Mouse (Mus musculus) neural tube, embryonic 15.5 days (tissue): ENCODE data around the gene Lsm11. TPM values are rescaled to one million over a fixed set of nuclear protein-coding genes. Genes with fewer than 3 reads are reported as not detected.

Experiments used
- ATAC-seq: fragments of 200-750 bp; cut with Nextera tagmentation; 2 replicates; pipeline ENCODE4 v1.8.0; 2017; ENCODE audit warnings: mild to moderate bottlenecking, moderate TSS enrichment, moderate library complexity; ENCODE audit not compliant: low FRiP score
- H3K27ac ChIP-seq: fragments of 300-500 bp; sonication (generic); replicated peaks from 2 replicates; pipeline ENCODE4 v1.5.1; 2015; ENCODE audit warnings: mild to moderate bottlenecking, inconsistent platforms
- H3K27me3 ChIP-seq: fragments of 300-500 bp; sonication (generic); replicated peaks from 2 replicates; pipeline ENCODE4 v1.6.1; 2015; ENCODE audit warnings: inconsistent platforms
- H3K36me3 ChIP-seq: fragments of 300-500 bp; sonication (generic); 2 replicates; pipeline ENCODE4 v1.6.1; 2015; ENCODE audit warnings: inconsistent platforms
- H3K4me1 ChIP-seq: fragments of 300-500 bp; sonication (generic); 2 replicates; pipeline ENCODE4 v1.6.1; 2015; ENCODE audit warnings: inconsistent platforms
- H3K4me2 ChIP-seq: fragments of 300-500 bp; sonication (generic); 2 replicates; pipeline ENCODE4 v1.6.1; 2015; ENCODE audit warnings: inconsistent platforms, mild to moderate bottlenecking, moderate library complexity
- H3K4me3 ChIP-seq: fragments of 300-500 bp; sonication (generic); replicated peaks from 2 replicates; pipeline ENCODE4 v1.5.1; 2015; ENCODE audit warnings: mild to moderate bottlenecking, inconsistent platforms
- H3K9ac ChIP-seq: fragments of 300-500 bp; sonication (generic); replicated peaks from 2 replicates; pipeline ENCODE4 v1.6.1; 2015; ENCODE audit warnings: mild to moderate bottlenecking, inconsistent platforms
- H3K9me3 ChIP-seq: fragments of 300-500 bp; sonication (generic); replicated peaks from 2 replicates; pipeline ENCODE4 v1.6.1; 2016; ENCODE audit warnings: inconsistent platforms
- WGBS: fragments of 180-500 bp; shearing (Covaris S2); methylation state at CpG from one replicate; pipeline ENCODE4 v1.1.7; 2015; ENCODE audit warnings: mixed read lengths; 5-methylcytosine and 5-hydroxymethylcytosine counted together
- polyA plus RNA-seq: library from polyadenylated mRNA; unstranded; fragments of >200 nt; fragmentation: Nextera tagmentation; extraction: Ambion mirVana; gene quantifications from 2 replicates; pipeline ENCODE4 v1.2.1, GENCODE M21; 2015

The Lsm11 gene
- 22.5 and 24.5 TPM in 2 replicates for polyA plus RNA-seq

GRCm38 (mm10) chr11:45944643-45945156, at the start of gene Lsm11:
TSS of gene Lsm11 (minus strand) at chr11:45944935.
- peaks cover 13% of the 10 kb centered on the region for H3K36me3 ChIP-seq
- under 1% methylated on average over 53 of the region's 55 CpGs for WGBS
- H3K4me2 ChIP-seq, result peak within 1 kb of the TSS; percentile 76
- H3K4me3 ChIP-seq, result peak within 1 kb of the TSS; percentile 89
- no peaks in the 10 kb centered on the region for H3K27me3 ChIP-seq
- peaks cover 23% of the 10 kb centered on the region for H3K4me1 ChIP-seq
- ATAC-seq, result peak; percentile 88
- H3K27ac ChIP-seq, result peak within 1 kb of the TSS; percentile 82
- no peaks in the 10 kb centered on the region for H3K9me3 ChIP-seq
- peak within 1 kb of the TSS; percentile 68 for H3K9ac ChIP-seq

- no peak overlapping the region for H3K27ac ChIP-seq
- H3K4me3 ChIP-seq, result no peak overlapping the region
- peaks cover 4% of the 10 kb centered on the region; the same call in 1 of the 2 replicates for H3K4me1 ChIP-seq
- peak overlapping the region; percentile 51 for H3K4me2 ChIP-seq
- no peaks in the 10 kb centered on the region for H3K27me3 ChIP-seq
- ATAC-seq, result no peak
- no peaks in the 10 kb centered on the region for H3K9me3 ChIP-seq
- no peak overlapping the region for H3K9ac ChIP-seq
- H3K36me3 ChIP-seq, result no peaks in the 10 kb centered on the region
- 57% methylated on average over 13 of the region's 13 CpGs for WGBS
These were observed 47.4 kb upstream of the Lsm11 start for GRCm38 (mm10) chr11:45992087-45992486.

GRCm38 (mm10) chr11:45991604-45992003, 46.9 kb upstream of the Lsm11 start:
- no peak for ATAC-seq
- H3K27me3 ChIP-seq, result no peaks in the 10 kb centered on the region
- no peak overlapping the region for H3K9ac ChIP-seq
- H3K36me3 ChIP-seq, result no peaks in the 10 kb centered on the region
- peak overlapping the region; percentile 51 for H3K4me2 ChIP-seq
- H3K27ac ChIP-seq, result no peak overlapping the region
- H3K9me3 ChIP-seq, result no peaks in the 10 kb centered on the region
- WGBS, result 10% methylated on average over 16 of the region's 16 CpGs
- H3K4me1 ChIP-seq, result peaks cover 4% of the 10 kb centered on the region; the same call in 1 of the 2 replicates
- H3K4me3 ChIP-seq, result no peak overlapping the region

GRCm38 (mm10) chr11:45980893-45981253, 36.1 kb upstream of the Lsm11 start:
- peak overlapping the region; percentile 87 for H3K4me2 ChIP-seq
- 39% methylated on average over 17 of the region's 19 CpGs for WGBS
- H3K9ac ChIP-seq, result peak overlapping the region; percentile 74
- peak overlapping the region; percentile 61 for H3K4me3 ChIP-seq
- H3K9me3 ChIP-seq, result 0 out of 2 replicates have a peak, but pooled peaks cover 5% of the 10 kb centered on the region
- peaks cover 11% of the 10 kb centered on the region; the same call in 1 of the 2 replicates for H3K4me1 ChIP-seq
- peak overlapping the region; percentile 76 for H3K27ac ChIP-seq
- ATAC-seq, result no peak
- H3K36me3 ChIP-seq, result no peaks in the 10 kb centered on the region
- H3K27me3 ChIP-seq, result no peaks in the 10 kb centered on the region

GRCm38 (mm10) chr11:45979946-45980892, 35.5 kb upstream of the Lsm11 start, which contains the start of gene Sox30:
TSS of gene Sox30 (plus strand) at chr11:45980310.
- H3K9ac ChIP-seq, result peak within 1 kb of the TSS; percentile 74
- H3K9me3 ChIP-seq, result 0 out of 2 replicates have a peak, but pooled peaks cover 5% of the 10 kb centered on the region
- peak within 1 kb of the TSS; percentile 76 for H3K27ac ChIP-seq
- 6% methylated on average over 75 of the region's 115 CpGs for WGBS
- peak within 1 kb of the TSS; percentile 61 for H3K4me3 ChIP-seq
- ATAC-seq, result peak; percentile 99
- H3K36me3 ChIP-seq, result no peaks in the 10 kb centered on the region
- H3K4me2 ChIP-seq, result peak within 1 kb of the TSS; percentile 87
- H3K4me1 ChIP-seq, result peaks cover 11% of the 10 kb centered on the region; the same call in 1 of the 2 replicates
- H3K27me3 ChIP-seq, result no peaks in the 10 kb centered on the region

GRCm38 (mm10) chr11:45976061-45976460, 31.3 kb upstream of the Lsm11 start:
- ATAC-seq, result no peak
- Histone ChIP-seq H3K4me3 (no peak overlapping the region), H3K9me3 (0 out of 2 replicates have a peak, but pooled peaks cover 5% of the 10 kb centered on the region), H3K4me1 (peaks cover 9% of the 10 kb centered on the region; the same call in 1 of the 2 replicates), H3K36me3 (no peaks in the 10 kb centered on the region), H3K4me2 (no peak overlapping the region), H3K27me3 (no peaks in the 10 kb centered on the region), H3K9ac (no peak overlapping the region), H3K27ac (no peak overlapping the region)
- 80% methylated on average over 3 of the region's 3 CpGs for WGBS

- H3K4me2 ChIP-seq, result no peak overlapping the region
- WGBS, result 91% methylated on average over 8 of the region's 8 CpGs
- H3K9ac ChIP-seq, result no peak overlapping the region
- no peak overlapping the region for H3K4me3 ChIP-seq
- no peak overlapping the region for H3K27ac ChIP-seq
- no peaks in the 10 kb centered on the region for H3K36me3 ChIP-seq
- H3K4me1 ChIP-seq, result no peaks in the 10 kb centered on the region
- no peak for ATAC-seq
- H3K9me3 ChIP-seq, result 0 out of 2 replicates have a peak, but pooled peaks cover under 1% of the 10 kb centered on the region
- no peaks in the 10 kb centered on the region for H3K27me3 ChIP-seq
These were observed 29.7 kb upstream of the Lsm11 start for GRCm38 (mm10) chr11:45974466-45974865.

- no peak overlapping the region for H3K27ac ChIP-seq
- no peak overlapping the region for H3K4me2 ChIP-seq
- no peak overlapping the region for H3K9ac ChIP-seq
- no peaks in the 10 kb centered on the region for H3K4me1 ChIP-seq
- H3K27me3 ChIP-seq, result no peaks in the 10 kb centered on the region
- 83% methylated on average over 5 of the region's 5 CpGs for WGBS
- no peak overlapping the region for H3K4me3 ChIP-seq
- no peaks in the 10 kb centered on the region for H3K36me3 ChIP-seq
- no peak for ATAC-seq
- H3K9me3 ChIP-seq, result no peaks in the 10 kb centered on the region
These were observed 28.9 kb upstream of the Lsm11 start for GRCm38 (mm10) chr11:45973635-45974034.

- no peak overlapping the region for H3K9ac ChIP-seq
- H3K27me3 ChIP-seq, result no peaks in the 10 kb centered on the region
- H3K4me1 ChIP-seq, result no peaks in the 10 kb centered on the region
- H3K27ac ChIP-seq, result no peak overlapping the region
- ATAC-seq, result no peak
- no peaks in the 10 kb centered on the region for H3K9me3 ChIP-seq
- H3K36me3 ChIP-seq, result no peaks in the 10 kb centered on the region
- no peak overlapping the region for H3K4me2 ChIP-seq
- 86% methylated on average over 3 of the region's 3 CpGs for WGBS
- H3K4me3 ChIP-seq, result no peak overlapping the region
These were observed 23.7 kb upstream of the Lsm11 start for GRCm38 (mm10) chr11:45968466-45968865.

GRCm38 (mm10) chr11:45966896-45967295, 22.2 kb upstream of the Lsm11 start:
- no peaks in the 10 kb centered on the region for H3K9me3 ChIP-seq
- H3K4me3 ChIP-seq, result no peak overlapping the region
- H3K27ac ChIP-seq, result no peak overlapping the region
- no peak overlapping the region for H3K9ac ChIP-seq
- H3K27me3 ChIP-seq, result no peaks in the 10 kb centered on the region
- no peaks in the 10 kb centered on the region for H3K36me3 ChIP-seq
- H3K4me2 ChIP-seq, result no peak overlapping the region
- ATAC-seq, result no peak
- 85% methylated on average over 4 of the region's 4 CpGs for WGBS
- H3K4me1 ChIP-seq, result no peaks in the 10 kb centered on the region

GRCm38 (mm10) chr11:45960003-45960402, 15.3 kb upstream of the Lsm11 start:
- Histone ChIP-seq H3K4me1 (no peaks in the 10 kb centered on the region), H3K9me3 (no peaks in the 10 kb centered on the region), H3K27me3 (no peaks in the 10 kb centered on the region), H3K9ac (no peak overlapping the region), H3K4me2 (no peak overlapping the region), H3K36me3 (no peaks in the 10 kb centered on the region), H3K27ac (no peak overlapping the region), H3K4me3 (no peak overlapping the region)
- ATAC-seq, result no peak
- 90% methylated on average over 5 of the region's 5 CpGs for WGBS
